Mouse (Mus musculus): ENCODE measurements around the gene Ezr.
"Not testable (repeated sequence)": the region's sequence is repeated elsewhere in the genome, so short reads cannot be mapped to it uniquely, and the experiment has no call there.

The Ezr gene

DNA sequence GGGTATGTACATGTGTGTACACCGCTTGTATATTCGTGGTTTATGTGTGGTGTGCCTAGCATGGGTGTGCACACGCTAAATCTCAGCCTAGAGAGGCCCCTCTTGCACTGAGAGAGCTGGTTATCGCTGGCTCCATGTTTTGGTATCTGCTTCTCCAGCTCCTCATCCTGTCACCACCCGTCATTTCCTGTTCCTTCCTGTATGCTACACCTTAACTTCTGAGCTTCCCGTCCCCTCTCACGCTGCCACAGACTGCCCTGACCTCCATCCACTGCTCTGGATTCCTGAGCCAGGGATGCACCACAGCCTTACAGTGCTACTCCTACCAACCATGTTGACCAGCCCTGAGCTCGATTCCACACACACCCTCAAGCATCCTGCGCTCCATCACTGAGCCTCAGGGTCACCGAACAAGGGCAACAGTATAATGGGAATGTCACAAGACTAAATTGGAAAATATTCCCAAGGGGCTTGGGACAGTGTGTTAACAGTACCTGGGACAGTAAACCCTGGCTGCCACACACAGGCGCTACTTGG is 39.5 kb downstream of the Ezr start:
- no peak for DNase-seq (ENCODE audit: low spot score)

DNA sequence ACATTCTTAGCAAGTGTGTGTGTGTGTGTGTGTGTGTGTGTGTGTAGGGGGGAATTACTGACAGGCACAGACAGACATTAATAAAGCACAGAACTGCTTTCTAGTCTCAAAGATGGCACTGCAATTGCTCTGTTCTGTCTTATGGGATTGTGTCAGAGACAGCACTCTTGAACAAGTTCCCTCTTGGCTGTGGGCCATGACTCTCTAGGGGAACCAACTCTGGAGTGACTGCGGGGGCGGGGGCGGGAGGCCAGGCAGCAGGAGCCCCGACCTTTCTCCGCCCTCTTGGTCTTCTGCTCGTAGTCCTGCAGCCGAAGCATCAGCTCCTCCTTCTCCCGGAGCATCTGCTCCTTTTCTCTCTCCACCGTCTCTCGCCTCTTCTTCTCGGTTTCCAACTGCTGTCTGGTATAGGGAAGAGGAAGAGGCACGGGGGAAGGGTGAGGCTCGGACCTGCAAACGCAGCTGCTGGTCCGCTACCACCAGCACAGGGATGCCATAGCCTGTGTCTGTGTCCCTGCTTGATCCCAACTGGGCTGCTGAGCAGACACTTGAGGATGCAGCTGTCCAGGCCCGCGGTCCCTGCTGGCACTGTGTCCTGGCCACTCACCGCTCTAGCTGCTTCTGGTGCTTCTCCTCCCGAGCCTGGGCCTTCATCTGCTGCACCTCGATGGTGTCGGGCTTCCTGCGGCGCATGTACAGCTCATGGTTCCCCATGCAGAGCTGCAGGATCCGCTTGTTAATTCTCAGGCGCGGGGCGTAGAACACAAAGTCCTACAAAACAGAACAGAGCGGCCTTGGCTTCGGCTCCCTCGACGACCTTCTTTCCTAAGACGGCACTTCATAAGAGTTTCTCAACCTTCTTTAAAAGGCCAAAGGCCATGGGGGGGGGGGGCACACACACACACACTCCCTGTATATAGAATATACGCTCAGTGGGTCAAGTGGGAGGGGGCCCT is 40.2 kb downstream of the Ezr start:
- no peak for DNase-seq (ENCODE audit: low spot score)

DNA sequence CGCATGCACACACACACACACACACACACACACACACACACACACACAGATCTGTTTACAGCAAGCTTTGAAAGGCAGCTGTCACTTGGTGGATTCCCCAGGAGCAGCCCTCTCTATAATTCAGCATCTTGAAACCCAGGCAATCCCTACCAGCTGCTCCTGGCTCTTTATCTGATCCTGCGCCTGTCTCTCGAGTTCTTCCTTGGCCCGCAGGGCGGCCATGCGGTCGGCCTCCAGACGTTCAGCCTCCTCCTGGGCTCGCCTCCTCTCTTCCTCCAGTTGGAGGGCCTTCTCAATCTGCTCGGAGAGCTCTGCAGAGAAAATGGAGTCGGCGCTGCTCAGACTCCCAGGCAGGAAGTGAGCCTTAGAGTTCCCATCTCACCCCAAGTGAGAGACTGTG is 41.3 kb downstream of the Ezr start:
- DNase-seq (ENCODE audit: low spot score) = peak; percentile 11

DNA sequence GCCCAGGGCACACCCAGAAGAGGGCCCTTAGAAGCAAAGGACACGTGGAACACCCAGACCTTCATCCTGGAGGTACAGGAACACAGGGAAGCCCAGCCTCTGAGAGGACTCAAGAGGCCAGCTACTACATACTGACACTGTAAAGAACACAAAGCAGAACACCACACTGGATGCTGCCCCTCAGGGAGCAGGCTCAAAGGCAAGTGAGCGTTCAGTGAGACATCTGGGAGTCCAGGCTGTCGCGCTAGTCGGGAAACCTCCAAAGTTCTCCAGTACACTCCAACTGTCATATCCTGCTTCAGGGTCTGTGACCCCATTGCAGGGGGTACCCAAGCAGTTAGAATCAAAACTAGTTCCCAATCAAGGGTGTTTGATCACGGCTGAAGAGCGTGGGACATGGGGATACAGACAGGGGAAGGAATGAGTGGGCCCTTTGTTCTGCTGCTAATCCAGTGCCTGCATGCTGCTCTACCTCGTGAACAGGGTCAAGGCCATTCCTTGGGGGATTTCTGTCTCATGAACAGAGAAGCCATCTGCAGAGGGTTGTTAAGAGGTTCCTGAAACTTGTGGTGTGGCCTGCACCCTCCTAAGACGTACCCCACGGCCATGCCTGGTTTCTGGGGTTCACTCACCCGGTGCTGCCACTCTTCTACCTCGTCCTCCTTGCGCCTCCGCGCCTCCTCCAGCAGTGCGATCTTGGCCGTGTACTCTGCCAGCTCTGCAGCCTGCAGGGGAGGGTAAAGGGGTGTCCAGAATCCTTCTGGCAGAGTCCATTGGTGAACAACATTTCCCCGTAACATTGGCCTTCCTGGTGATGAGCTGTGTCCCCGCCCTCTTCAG is 42.0 kb downstream of the Ezr start:
- no peak for DNase-seq (ENCODE audit: low spot score)

GRCm38 (mm10) chr17:6739756-6740155 is 42.8 kb downstream of the Ezr start:
- DNase-seq (ENCODE audit: low spot score) = no peak

- DNase-seq (ENCODE audit: low spot score) = no peak
Observed at GRCm38 (mm10) chr17:6739266-6739665, 43.3 kb downstream of the Ezr start.

- no peak for DNase-seq (ENCODE audit: low spot score)
Observed at GRCm38 (mm10) chr17:6738836-6739235, 43.7 kb downstream of the Ezr start.

- DNase-seq (ENCODE audit: low spot score) = no peak
Observed at GRCm38 (mm10) chr17:6737273-6737997, 45.1 kb downstream of the Ezr start.

DNA sequence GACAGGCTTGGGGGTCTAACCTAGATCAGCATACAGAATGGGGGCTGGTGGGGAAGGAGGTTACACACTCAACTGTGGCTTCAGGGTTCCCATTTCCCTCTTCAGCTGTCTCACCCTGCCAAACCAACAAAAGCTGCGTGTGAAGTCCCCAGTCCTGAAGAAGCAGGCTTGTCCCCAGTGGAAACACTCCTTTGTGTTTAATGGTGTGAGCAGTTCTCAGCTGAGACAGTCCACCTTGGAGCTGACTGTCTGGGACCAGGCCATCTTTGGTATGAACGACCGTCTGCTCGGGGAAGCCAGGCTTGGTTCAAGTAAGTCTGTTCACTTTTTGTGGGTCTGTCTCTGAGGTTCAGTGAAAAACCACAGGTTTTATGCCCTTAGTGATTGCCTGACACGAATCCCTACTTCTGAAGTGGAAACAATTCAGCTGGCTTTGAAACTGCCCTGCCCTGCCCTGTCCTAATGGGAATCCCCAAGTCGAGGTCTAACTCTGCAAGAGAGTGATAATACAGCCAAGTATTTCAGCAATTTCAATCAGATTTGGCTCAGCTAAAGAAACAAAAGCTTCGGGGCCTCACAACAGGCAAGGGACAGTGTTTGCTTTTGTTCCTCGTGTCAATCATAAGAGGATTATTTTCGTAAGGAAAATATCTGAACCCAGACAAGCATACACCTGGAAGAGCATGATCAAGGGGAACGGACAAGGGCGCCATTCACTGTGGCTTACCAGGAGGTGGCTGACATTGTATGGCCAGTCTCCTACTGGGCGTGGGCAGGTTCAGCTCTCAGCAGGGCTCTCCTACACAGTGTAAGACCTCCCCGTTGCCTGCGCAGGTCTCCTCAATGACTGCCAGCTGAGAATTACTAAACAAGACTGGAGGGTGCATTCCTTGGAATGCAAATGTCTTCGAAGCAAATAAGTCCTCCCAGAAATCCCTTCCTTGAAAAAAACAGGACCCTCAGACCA is 46.0 kb downstream of the Ezr start:
- no peak for DNase-seq (ENCODE audit: low spot score)

DNA sequence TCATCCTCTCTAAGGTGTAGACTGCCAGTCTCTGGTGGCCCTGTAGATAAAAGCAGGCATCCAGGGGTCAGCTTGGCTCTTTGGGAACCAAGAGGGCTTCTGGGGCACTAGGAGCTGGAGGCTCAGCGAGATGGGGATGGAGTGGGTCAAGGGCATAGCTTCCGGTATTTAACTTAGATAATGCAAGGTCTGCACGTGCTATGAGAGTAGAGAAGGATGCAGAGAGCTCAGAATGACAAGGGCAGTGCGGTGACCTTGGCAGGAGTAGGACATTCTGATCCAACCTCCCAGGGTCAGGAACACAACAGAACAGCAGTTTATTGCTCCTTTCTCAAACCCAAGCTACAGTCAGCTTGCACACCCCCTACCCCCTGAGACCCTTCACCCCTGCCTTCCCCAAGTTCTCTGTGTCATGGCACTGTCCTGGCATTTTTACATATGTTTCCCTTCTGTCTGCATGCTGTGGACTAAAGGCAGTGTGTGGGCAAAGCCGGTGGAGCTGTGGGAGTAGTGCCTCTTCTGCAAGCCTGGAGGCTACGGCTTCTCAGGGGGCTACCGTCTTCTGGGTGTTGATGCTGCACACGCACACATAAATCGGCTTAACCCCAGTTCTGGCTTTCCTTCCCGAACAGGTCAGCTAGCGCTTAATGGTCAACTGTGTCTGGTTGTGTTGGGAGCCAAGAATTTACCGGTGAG is 47.7 kb downstream of the Ezr start:
- DNase-seq (ENCODE audit: low spot score) = no peak

DNA sequence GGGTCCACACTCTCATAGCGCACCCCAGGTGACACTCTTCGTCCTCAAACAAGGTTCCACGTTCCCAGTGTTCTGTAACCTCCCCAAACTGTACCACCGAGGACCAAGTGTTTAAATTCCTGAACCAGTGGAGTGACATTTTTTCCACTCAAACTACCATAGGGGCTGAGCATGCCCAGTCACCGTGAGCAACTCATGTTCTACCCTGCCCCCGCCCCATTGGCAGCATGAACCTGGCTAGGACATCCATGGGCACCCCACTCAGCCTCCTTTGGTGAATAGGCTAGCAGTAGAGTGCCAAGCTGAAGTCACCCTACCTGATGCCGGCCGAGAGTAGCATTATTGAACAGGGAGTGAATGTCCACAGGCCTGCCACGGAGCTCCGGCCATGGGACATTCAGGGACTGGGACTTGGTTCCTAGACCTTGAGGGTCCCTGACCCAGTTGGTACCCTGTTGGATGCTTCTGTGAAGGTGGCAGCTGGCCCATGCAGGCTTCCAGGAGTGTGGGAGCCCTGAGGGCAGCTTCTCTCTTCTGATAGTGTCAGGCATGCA is 49.2 kb downstream of the Ezr start:
- no peak for DNase-seq (ENCODE audit: low spot score)

GRCm38 (mm10) chr17:6732665-6733064 is 49.9 kb downstream of the Ezr start:
- no peak for DNase-seq (ENCODE audit: low spot score)

GRCm38 (mm10) chr17:6731634-6732033 is 51.0 kb downstream of the Ezr start:
- no peak for DNase-seq (ENCODE audit: low spot score)

GRCm38 (mm10) chr17:6731132-6731531 is 51.5 kb downstream of the Ezr start:
- no peak for DNase-seq (ENCODE audit: low spot score)

DNA sequence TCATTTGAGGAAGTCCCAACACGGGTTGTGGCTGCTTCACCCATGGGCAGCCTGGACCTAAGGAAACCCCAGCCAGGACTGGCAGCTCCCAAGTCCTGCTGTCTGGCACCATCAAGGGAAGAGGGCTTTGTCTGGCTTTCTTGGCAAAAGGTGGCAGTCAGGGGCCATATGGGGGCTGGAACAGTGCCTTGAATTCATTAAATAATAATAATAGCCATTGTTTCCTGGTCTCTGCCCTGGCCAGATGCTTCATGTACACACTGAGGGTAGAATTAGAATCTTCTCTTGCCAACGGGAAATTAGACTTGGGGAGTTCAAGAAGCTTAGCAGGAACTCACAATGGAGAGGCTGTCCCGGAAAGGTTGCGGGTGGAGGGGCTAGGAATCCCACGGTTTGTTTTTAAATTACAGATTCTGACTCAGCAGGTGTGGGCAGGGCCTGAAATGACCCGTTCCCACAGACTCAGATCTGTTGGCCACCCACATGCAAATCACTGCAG is 53.3 kb downstream of the Ezr start:
- DNase-seq (ENCODE audit: low spot score) = no peak

- no peak for DNase-seq (ENCODE audit: low spot score)
Observed at GRCm38 (mm10) chr17:6727996-6728610, 54.5 kb downstream of the Ezr start.

DNA sequence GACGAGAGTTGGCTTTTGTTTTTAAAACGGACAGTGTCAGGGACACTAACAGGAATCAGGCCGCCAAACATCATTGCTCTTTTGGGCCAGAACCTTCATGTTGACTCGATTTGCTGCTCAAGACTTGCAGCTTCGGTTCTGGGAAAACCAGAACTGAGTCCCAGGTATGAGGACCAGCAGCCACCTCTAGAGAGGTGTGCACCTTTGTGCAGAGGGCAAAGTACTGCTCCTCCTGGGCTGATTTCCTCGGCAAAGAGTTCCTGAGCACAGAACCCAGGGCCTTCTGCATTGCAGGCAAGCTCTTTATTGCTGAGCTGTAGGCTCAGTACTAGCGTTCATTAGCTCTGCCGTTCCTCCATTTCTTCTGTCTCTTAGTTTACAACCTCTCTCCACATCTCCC is 68.6 kb downstream of the Ezr start:
- DNase-seq (ENCODE audit: low spot score) = not testable (repeated sequence)

GRCm38 (mm10) chr17:6713483-6713882 is 69.1 kb downstream of the Ezr start:
- DNase-seq (ENCODE audit: low spot score) = not testable (repeated sequence)

- not testable (repeated sequence) for DNase-seq (ENCODE audit: low spot score)
Observed at GRCm38 (mm10) chr17:6708194-6708593, 74.4 kb downstream of the Ezr start.
